Mouse (Mus musculus): ENCODE results near the gene Mdga1.

- TF ChIP-seq TAL1 (IDR thresholded peaks at IDR 0.05; ENCODE audit: low read length), result no peak
- TF ChIP-seq GATA1 (IDR thresholded peaks at IDR 0.05; ENCODE audit: low read length), result no peak
These were observed 26.1 kb upstream of the Mdga1 start for GRCm38 (mm10) chr17:29995986-29996385.

All from erythroblast, embryonic 14.5 days (primary cell).